Mouse (Mus musculus): ENCODE measurements at regions not wholly inside any gene's neighbourhood (a gene's known extent, or its start where the extent isn't known, plus 50 kb on each side); places are given as distances from the start of the nearest gene placed in this dataset.

DNA sequence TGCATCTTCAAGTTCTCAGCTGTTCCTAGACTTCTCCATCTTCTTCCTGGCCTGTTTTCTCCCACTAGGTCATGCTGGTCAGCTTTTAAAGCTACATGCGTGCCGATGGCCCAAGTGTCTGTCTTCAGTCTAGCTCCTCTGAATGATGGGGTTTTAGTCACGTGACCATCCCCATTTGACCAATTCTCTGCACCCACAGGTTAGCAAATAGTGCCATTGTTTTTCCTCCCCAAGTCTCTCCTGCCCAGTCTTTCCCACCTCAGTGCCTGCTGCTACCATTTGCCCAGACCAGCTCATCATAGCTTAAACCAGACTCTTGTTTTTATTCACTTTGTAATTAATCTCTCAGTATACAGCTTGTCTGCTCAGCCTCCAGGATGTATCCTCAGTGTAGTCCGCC, 62.3 kb downstream of the Zfp706 start:
- TF ChIP-seq CTCF (conservative IDR thresholded peaks at IDR 0.05): no peak
- Histone ChIP-seq H3K27ac (no peak overlapping the region), H3K4me3 (no peak overlapping the region)

DNA sequence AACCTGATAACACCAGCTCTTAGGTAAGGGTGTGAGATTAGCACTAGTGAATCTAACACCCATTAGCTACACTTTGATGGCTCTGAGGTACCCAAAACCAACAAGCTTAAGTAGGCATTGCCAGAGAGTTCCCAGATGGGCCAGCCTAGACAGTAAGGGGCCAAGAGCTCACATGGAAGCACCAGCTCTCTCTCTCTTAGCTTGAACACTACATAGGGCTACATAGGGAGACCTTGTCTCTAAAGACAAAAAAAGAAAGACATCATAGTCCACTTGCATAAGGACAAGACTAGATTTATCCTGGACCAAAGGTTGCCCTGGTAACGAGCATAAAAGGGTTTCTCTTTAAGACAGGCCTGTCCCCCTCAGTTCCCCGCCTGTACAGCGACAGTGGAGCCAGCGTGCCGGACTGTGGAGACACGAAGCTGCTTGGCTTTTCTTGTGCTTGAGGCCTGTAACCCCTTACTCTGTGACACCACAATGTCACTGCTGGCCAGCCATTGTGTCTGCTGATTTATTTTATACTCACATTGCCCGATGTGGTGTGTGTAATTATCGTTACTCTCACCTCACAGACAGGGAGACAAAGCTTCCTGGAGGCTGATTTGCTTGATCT, 62.9 kb downstream of the Zfp706 start:
- TF ChIP-seq CTCF (conservative IDR thresholded peaks at IDR 0.05): no peak
- H3K4me3 ChIP-seq: no peak overlapping the region
- no peak for DNase-seq (ENCODE audit: low spot score in 2 of 2)
- H3K27ac ChIP-seq: peak overlapping the region; percentile 41; the same call in 1 of the 2 replicates

More for the DNA sequence above, 62.3 kb downstream of the Zfp706 start:
- no peak for DNase-seq (ENCODE audit: low spot score in 2 of 2)

DNA sequence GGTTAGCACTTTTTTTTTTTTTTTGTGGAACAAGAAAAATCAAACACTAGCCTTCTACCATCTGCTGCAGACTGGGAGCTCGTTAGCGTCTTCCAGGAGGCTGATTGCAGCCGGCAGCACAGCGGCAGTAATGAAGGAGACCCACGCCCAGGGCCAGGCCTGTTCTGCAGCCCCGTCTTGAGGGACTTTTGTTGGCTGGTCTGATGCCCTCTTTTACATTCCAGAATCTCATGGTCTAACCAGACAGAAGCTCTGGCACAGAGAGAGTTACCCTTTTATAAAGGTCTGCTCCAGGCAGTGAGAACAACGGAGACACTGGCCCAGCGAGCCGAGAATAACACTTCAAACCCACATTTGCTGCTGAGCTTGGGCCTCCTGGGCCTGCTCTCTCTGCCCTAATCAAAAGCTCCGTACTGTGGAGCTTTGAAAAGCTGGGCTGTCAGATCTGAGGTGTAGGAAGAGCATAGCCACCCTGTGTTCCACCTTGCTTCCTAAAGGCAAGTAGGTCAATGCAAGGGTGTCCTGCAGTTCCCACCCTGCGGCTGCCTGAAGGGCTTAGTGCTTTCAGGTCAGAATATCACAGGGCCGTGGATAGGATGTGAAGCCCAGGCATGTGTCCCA, 64.0 kb downstream of the Zfp706 start:
- no peak for DNase-seq (ENCODE audit: low spot score in 2 of 2)
- Histone ChIP-seq H3K27ac (peak overlapping the region; percentile 89), H3K4me3 (no peak overlapping the region)
- no peak for TF ChIP-seq CTCF (conservative IDR thresholded peaks at IDR 0.05)

DNA sequence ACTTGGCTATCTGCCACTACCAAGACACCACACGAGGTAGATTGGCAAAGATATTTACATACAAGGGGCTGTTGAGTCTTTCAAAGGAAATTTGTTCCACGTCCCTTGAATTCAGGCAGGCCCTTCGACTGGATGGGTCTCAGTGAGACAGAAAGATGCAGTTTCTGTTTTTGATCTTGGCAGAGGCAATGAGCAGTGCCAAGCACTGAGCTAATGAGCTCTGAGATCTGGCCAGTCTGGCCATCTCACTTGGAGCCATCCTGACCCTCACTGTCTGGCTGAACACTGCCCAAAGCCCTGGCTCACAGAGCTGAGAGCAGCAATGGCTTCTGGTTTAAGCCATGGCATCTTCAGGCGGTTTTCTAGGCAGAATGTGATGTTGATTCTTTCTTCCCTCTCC, 65.3 kb downstream of the Zfp706 start:
- no peak overlapping the region for H3K4me3 ChIP-seq
- peak overlapping the region; percentile 89 for H3K27ac ChIP-seq
- no peak for DNase-seq (ENCODE audit: low spot score in 2 of 2)
- no peak for TF ChIP-seq CTCF (conservative IDR thresholded peaks at IDR 0.05)

DNA sequence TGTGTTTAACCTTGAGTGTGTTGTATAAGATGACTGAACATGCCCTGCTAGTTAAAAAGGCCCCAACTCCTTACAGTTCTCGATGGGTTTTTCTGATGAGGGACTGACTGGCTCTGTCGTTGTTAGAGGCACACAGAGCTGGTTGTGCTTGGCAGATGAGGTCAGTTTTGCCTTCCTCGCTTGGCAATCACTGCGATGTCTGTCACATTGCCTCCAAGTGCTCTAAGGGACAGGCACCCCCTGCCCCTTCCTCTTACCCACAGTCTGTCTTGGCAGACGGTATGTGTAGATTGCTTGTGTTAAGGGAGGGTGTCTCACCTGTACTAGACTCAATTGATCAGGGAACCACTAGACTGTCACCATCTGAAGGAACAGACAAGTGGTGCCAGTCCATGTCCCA, 65.8 kb downstream of the Zfp706 start:
- Histone ChIP-seq H3K27ac (peak overlapping the region; percentile 89), H3K4me3 (no peak overlapping the region)
- no peak for TF ChIP-seq CTCF (conservative IDR thresholded peaks at IDR 0.05)
- no peak for DNase-seq (ENCODE audit: low spot score in 2 of 2)

DNA sequence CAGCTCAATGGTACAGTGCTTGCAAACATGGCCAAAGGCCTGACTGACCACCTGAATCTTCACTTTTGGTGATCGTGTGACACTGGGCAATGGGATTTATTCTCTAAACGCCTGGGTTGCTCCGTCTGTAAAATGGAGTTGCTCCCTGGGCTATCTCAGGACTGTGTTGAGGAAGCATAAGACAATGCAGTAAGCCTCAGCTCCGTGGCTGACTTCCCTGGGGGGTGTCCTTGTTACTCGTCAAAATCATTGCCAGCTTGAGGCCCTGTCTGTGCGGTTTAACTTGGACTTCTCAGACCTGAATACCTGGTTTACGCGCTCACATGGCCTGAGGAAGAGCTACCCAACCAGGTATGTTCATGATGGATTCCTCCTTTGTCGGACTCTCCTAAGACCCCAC, 68.0 kb downstream of the Zfp706 start:
- no peak for TF ChIP-seq CTCF (conservative IDR thresholded peaks at IDR 0.05)
- no peak overlapping the region for H3K4me3 ChIP-seq
- peak overlapping the region; percentile 97 for H3K27ac ChIP-seq
- no peak for DNase-seq (ENCODE audit: low spot score in 2 of 2)

DNA sequence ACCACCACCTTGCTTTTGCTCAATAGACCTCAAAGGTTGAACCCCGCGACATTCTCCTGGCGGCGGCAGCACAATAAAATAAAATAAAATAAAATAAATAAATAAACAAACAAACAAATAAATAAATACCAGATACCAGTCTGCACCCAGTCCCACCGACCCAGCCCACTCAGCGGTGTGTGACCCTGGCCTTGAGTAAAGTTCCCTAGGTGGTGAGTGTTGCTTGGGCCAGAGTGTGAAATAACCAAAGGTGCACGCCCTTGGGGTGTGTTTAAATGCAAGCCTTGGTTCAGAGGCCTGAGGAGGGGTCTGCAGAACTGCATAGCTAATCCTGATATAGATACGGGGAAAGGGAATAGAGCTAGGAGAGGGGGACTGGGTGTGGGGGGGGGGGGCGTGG, 68.4 kb downstream of the Zfp706 start:
- Histone ChIP-seq H3K27ac (peak overlapping the region; percentile 97), H3K4me3 (peak overlapping the region; percentile 60)
- TF ChIP-seq CTCF (conservative IDR thresholded peaks at IDR 0.05): no peak
- no peak for DNase-seq (ENCODE audit: low spot score in 2 of 2)

DNA sequence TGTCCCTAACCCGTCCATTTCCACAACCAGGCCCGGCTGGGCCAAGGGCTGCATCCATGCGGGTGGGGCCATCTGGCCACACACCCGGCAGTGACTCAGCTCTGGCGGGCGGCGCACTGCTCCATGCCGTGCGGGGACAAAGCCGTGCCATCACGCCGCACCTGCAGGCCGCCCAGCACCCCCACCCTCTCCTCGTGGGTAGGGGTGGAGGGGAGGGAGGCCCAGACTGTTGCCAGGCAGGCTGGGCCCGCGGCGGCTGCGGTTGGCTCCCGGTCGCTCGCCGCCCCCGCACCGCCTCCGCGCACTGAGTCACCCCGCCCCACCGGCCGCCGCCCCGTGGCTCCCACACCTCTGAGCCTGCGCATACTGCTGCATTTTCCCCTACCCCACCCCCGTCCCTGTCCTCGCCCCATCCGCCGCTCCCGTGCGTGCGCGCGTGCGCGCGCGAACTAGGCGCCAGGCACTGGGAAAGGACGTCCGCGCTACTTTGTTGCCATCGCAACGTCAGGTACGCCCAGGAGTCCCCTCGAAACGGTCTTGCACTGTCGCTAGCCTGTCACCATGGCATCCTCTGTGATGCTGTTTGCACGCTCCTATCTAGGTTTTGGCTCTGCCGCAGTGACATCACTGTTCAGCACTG, 68.9 kb downstream of the Zfp706 start:
- peak overlapping the region; percentile 97 for H3K27ac ChIP-seq
- TF ChIP-seq CTCF (conservative IDR thresholded peaks at IDR 0.05): no peak
- peak; percentile 90 to 93 for DNase-seq (ENCODE audit: low spot score in 2 of 2)
- H3K4me3 ChIP-seq: peak overlapping the region; percentile 60

DNA sequence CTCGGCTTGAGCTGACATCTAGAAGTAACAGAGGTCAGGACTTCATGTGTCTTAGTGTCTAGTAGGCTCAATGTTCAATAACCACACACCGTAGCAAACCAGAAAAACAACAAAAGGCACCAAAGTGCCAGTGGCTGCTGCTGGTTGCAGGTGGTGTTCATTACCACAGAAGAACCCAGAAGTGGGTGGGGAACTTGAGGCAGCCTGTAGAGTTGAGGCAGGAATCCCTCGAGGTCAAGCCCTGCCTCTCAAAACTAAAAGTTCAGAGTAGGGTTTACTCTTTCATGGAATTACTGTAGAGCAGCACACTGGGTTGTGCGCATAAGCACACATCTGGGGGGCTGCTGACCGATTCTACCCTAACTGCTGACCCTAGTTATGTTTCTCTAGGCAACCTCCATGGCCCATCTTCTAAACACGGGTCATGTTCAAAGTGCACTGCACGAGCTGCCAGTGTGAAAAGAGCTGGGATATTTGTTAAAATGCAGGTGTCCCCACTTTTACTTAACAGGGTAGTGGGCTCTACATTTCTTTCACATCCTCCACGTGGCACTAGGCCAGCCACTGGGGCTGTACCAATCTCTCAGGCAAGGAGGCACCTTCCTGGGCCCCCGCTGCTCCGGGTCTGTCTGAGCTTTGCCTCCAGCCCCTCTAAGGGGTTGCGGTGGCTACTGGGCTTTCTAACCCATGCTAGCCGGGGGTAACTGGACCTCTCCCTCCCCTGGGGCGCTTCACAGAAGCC, 69.6 kb downstream of the Zfp706 start:
- TF ChIP-seq CTCF (conservative IDR thresholded peaks at IDR 0.05): no peak
- peak overlapping the region; percentile 97 for H3K27ac ChIP-seq
- peak; percentile 19 to 36 for DNase-seq (ENCODE audit: low spot score in 2 of 2)
- peak overlapping the region; percentile 60 for H3K4me3 ChIP-seq

DNA sequence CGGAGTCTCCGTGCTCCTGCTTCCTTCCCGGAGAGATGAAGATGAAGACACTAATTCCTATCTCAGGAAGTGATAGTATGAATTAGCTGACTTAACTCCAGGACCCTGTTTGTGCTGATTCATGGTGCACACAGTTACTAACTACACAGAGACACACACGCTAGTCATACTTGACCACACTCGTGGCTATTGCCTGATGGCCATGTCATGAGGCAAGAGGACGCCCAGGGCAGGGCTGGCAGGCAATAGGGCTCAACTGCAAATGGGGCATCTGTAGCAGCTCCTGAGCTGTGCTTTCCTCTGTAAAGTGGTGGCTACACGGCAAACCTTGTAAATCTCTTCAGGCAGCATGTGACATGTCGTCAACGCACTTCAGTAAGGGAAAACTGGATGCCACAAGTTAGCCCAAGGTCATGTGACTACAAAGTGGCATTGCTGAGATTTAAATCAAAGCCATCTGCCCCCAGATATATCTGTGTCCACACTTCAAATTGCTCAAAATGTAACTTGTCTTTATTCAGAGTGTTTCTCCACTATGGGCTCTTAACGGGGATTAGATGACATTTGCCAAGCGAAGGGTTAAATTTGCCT, 70.4 kb downstream of the Zfp706 start:
- Histone ChIP-seq H3K4me3 (no peak overlapping the region), H3K27ac (peak overlapping the region; percentile 46; the same call in 1 of the 2 replicates)
- no peak for DNase-seq (ENCODE audit: low spot score in 2 of 2)
- TF ChIP-seq CTCF (conservative IDR thresholded peaks at IDR 0.05): no peak

DNA sequence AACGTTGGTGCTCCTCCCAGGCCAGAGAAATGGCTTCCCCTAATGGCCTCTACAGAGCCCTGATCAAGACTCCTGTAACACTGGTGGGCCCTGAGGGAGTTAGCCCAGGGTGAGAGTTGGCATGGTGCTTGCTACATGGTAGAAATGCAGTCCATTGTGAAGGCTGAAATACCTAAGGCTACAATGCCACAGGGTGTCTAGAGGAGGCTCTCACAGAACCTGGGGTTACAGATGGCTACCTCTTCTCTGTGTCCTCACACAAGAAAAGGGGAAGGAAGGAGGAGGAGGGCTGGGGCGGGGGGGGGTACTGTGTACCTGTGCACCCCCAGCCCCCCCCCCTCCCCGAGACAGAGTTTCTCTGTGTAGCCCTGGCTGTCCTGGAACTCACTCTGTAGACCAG, 72.8 kb downstream of the Zfp706 start:
- H3K4me3 ChIP-seq: no peak overlapping the region
- H3K27ac ChIP-seq: no peak overlapping the region
- DNase-seq (ENCODE audit: low spot score in 2 of 2): no peak
- TF ChIP-seq CTCF (conservative IDR thresholded peaks at IDR 0.05): no peak

DNA sequence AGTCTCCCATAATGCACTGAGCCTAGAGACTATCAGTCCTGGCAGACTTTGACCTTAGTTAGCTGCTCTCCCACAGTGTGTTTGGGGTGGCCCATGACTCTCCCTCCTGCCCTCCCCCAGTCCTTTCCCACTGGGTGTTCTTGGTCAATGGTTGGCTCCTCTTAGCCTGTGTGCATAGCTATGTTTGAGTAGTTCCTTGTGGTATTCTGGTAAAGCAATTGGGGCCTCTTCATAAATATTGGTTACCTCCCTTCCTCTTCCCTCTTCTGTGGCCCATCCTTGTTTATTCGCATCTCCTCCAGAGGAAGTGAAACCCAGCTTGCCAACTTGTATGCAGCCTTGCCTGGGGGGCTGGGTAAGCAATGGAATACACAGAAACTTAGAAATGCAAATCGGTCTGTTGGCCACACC, 74.0 kb downstream of the Zfp706 start:
- no peak overlapping the region for H3K27ac ChIP-seq
- no peak for DNase-seq (ENCODE audit: low spot score in 2 of 2)
- no peak for TF ChIP-seq CTCF (conservative IDR thresholded peaks at IDR 0.05)
- H3K4me3 ChIP-seq: no peak overlapping the region

DNA sequence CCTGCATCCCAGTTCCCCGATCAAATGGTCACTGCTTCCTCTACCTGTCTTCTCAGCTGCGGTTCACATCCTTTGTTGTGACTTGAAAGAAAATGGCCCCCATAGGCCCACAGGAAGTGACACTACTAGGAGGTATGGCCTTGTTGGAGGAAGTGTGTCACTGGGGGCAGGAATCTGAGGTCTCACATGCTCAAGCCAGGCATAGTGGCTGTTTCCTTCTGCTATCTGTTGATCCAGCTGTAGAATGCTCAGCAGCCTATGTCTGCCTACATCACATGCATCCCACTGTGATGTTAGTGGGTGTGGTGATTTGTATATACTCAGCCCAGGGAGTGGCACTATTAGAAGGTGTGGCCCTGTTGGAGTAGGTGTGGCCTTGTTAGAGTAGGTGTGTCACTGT, 76.1 kb downstream of the Zfp706 start:
- TF ChIP-seq CTCF (conservative IDR thresholded peaks at IDR 0.05): no peak
- DNase-seq (ENCODE audit: low spot score in 2 of 2): no peak
- H3K27ac ChIP-seq: no peak overlapping the region
- no peak overlapping the region for H3K4me3 ChIP-seq

Data from layer of hippocampus, adult 2 months (tissue).